Mouse (Mus musculus) stomach, embryonic 14.5 days (tissue): Measurements from ENCODE around the gene Anxa3. TPM values are rescaled to one million over a fixed set of nuclear protein-coding genes. Genes with fewer than 3 reads are reported as not detected.

Source experiments
- ATAC-seq: fragments of 200-750 bp; cut with Nextera tagmentation; 2 replicates; pipeline ENCODE4 v1.8.0; 2017; ENCODE audit warnings: low read depth, moderate TSS enrichment; ENCODE audit not compliant: insufficient number of reproducible peaks, insufficient read depth, low FRiP score
- H3K27ac ChIP-seq: fragments of 300-500 bp; sonication (generic); 2 replicates; pipeline ENCODE4 v1.5.1; 2014; ENCODE audit warnings: mild to moderate bottlenecking, low read length, moderate library complexity, mixed read lengths
- H3K27me3 ChIP-seq: fragments of 300-500 bp; sonication (generic); 2 replicates; pipeline ENCODE4 v1.6.1; 2014; ENCODE audit warnings: low read length, control low read depth, mixed read lengths; ENCODE audit not compliant: control insufficient read depth, insufficient read depth
- H3K36me3 ChIP-seq: fragments of 300-500 bp; sonication (generic); 2 replicates; pipeline ENCODE4 v1.6.1; 2014; ENCODE audit warnings: mild to moderate bottlenecking, control low read depth, low read length, moderate library complexity, mixed read lengths; ENCODE audit not compliant: control insufficient read depth, insufficient read depth
- H3K4me1 ChIP-seq: fragments of 300-500 bp; sonication (generic); 2 replicates; pipeline ENCODE4 v1.6.1; 2014; ENCODE audit warnings: low read length, control low read depth, mixed read lengths; ENCODE audit not compliant: control insufficient read depth, insufficient read depth
- H3K4me2 ChIP-seq: fragments of 300-500 bp; sonication (generic); replicated peaks from 2 replicates; pipeline ENCODE4 v1.6.1; 2014; ENCODE audit warnings: low read depth, low read length, control low read depth
- H3K4me3 ChIP-seq: fragments of 300-500 bp; sonication (generic); 2 replicates; pipeline ENCODE4 v1.5.1; 2014; ENCODE audit warnings: low read depth, low read length, control low read depth
- H3K9ac ChIP-seq: fragments of 300-500 bp; sonication (generic); replicated peaks from 2 replicates; pipeline ENCODE4 v1.6.1; 2014; ENCODE audit warnings: low read depth, mild to moderate bottlenecking, control low read depth, low read length, moderate library complexity, mixed read lengths
- H3K9me3 ChIP-seq: fragments of 300-500 bp; sonication (generic); 2 replicates; pipeline ENCODE4 v1.6.1; 2016; ENCODE audit warnings: low read depth, low read length, control low read depth; ENCODE audit not compliant: control insufficient read depth
- WGBS: fragments of 180-500 bp; shearing (Covaris S2); extraction: QIAGEN DNeasy Blood & Tissue Kit; methylation state at CpG from one replicate; pipeline ENCODE4 v1.1.7; 2014; 5-methylcytosine and 5-hydroxymethylcytosine counted together
- polyA plus RNA-seq: library from polyadenylated mRNA; unstranded; fragments of >200 nt; fragmentation: Nextera tagmentation; extraction: Ambion mirVana; gene quantifications from 2 replicates; pipeline ENCODE4 v1.2.1, GENCODE M21; 2014

The Anxa3 gene
- polyA plus RNA-seq, 1 experiment from 2014 or later: 48.4 TPM

DNA sequence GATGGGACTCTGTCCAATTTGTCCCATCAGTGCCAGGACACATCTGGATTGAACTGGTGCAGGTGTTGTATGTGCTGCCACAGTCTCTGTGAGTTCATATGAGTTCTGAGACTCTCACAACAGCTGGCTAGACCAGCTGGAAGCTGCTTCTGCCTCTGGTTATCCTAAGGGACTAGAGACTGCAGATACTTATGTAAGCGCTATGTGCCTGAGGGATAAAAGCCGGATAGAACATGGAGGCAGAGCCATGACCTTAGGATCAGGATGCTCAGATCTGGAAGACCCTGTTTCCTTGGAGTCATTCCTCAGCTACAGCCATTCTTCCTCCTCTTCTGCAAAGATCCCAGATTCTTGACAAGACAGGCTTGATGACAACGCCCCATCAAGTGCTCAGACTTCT is 60.3 kb downstream of the Anxa3 start:
- Histone ChIP-seq H3K4me1 (no peaks in the 10 kb centered on the region), H3K27ac (no peak overlapping the region), H3K27me3 (no peaks in the 10 kb centered on the region), H3K9ac (no peak overlapping the region), H3K4me2 (no peak overlapping the region), H3K9me3 (no peaks in the 10 kb centered on the region), H3K4me3 (no peak overlapping the region), H3K36me3 (no peaks in the 10 kb centered on the region)
- 80% methylated on average over 3 of the region's 3 CpGs for WGBS
- ATAC-seq: no peak

DNA sequence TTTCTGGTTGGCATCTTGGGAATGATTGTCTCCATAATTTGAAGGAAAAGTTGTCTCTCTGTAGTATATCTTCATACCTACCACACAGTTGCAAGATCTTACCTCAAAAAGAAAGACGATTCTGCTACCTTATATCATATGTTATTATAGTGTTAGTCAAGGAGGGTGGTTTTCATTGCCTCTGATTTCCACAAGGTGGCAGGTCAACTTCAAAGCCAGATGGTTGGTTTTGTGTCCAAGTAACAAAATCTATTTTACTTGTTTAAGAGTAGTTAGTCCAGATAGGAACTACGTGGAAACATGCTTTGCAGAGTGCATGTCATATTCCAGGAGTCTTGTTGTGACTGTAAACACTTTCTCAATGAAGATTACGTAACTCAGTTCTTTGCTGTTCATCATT is 61.2 kb downstream of the Anxa3 start:
- no peaks in the 10 kb centered on the region for H3K9me3 ChIP-seq
- 71% methylated on average over 3 of the region's 3 CpGs for WGBS
- no peaks in the 10 kb centered on the region for H3K4me1 ChIP-seq
- H3K4me3 ChIP-seq: no peak overlapping the region
- H3K9ac ChIP-seq: no peak overlapping the region
- no peak for ATAC-seq
- no peaks in the 10 kb centered on the region for H3K36me3 ChIP-seq
- no peak overlapping the region for H3K4me2 ChIP-seq
- no peak overlapping the region for H3K27ac ChIP-seq
- H3K27me3 ChIP-seq: no peaks in the 10 kb centered on the region

DNA sequence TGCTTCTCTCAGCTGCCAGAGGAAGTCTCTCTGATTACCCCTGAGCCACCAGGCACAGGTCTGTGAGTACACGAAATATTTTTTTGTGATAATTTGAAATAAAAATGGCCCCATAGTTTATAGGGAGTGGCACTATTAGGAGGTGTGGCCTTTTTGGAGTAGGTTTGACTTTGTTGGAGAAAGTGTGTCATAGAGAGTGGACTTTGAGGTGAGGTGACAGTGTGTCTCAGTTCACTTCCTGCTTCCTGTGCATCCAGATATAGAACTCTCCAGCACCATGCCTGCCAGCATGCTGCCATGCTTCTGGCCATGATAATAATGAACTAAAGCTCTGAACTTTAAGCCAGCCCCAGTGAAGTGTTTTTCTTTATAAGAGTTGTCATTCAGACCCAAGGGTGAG is 66.8 kb downstream of the Anxa3 start:
- Histone ChIP-seq H3K27me3 (no peaks in the 10 kb centered on the region), H3K4me3 (no peak overlapping the region), H3K4me2 (no peak overlapping the region), H3K4me1 (no peaks in the 10 kb centered on the region), H3K27ac (no peak overlapping the region), H3K36me3 (no peaks in the 10 kb centered on the region), H3K9ac (no peak overlapping the region), H3K9me3 (no peaks in the 10 kb centered on the region)
- 71% methylated on average over 1 of the region's 1 CpGs for WGBS
- ATAC-seq: no peak

DNA sequence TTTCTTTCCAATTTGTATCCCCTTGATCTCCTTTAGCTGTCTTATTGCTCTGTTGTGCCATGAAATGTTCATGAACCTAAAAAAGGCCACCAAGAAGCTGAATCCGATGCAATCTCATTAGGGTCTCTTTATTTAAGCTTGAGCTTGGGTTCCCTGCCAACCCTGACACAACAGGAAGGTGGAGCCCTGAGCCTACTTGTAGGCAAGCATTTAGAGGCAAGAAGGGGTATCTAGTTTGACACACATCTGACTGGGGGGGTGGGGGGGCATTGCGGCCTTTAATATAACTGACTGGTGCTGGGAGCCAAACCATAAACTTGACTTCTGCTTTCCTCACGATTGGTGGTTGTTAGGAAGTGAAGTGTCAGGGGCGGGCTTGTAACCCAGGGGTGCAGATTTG is 74.0 kb downstream of the Anxa3 start:
- no peak for ATAC-seq
- Histone ChIP-seq H3K27ac (no peak overlapping the region), H3K4me3 (no peak overlapping the region), H3K4me2 (no peak overlapping the region), H3K36me3 (no peaks in the 10 kb centered on the region), H3K9ac (no peak overlapping the region), H3K27me3 (no peaks in the 10 kb centered on the region), H3K9me3 (no peaks in the 10 kb centered on the region), H3K4me1 (no peaks in the 10 kb centered on the region)
- WGBS: 87% methylated on average over 4 of the region's 4 CpGs

GRCm38 (mm10) chr5:96868893-96869292 is 75.8 kb downstream of the Anxa3 start:
- ATAC-seq: no peak
- 56% methylated on average over 6 of the region's 6 CpGs for WGBS
- H3K4me2 ChIP-seq: no peak overlapping the region

GRCm38 (mm10) chr5:96870996-96871395 is 77.9 kb downstream of the Anxa3 start:
- Histone ChIP-seq H3K9ac (no peak overlapping the region), H3K36me3 (no peaks in the 10 kb centered on the region), H3K9me3 (no peaks in the 10 kb centered on the region), H3K27ac (no peak overlapping the region), H3K4me1 (no peaks in the 10 kb centered on the region), H3K4me3 (no peak overlapping the region), H3K4me2 (no peak overlapping the region), H3K27me3 (no peaks in the 10 kb centered on the region)
- 76% methylated on average over 12 of the region's 12 CpGs for WGBS
- ATAC-seq: no peak

More at GRCm38 (mm10) chr5:96868893-96869292, 75.8 kb downstream of the Anxa3 start:
- no peak overlapping the region for H3K9ac ChIP-seq
- H3K9me3 ChIP-seq: no peaks in the 10 kb centered on the region
- no peaks in the 10 kb centered on the region for H3K4me1 ChIP-seq
- no peaks in the 10 kb centered on the region for H3K36me3 ChIP-seq
- no peaks in the 10 kb centered on the region for H3K27me3 ChIP-seq
- H3K27ac ChIP-seq: no peak overlapping the region
- no peak overlapping the region for H3K4me3 ChIP-seq

- H3K27me3 ChIP-seq: no peaks in the 10 kb centered on the region
- no peak for ATAC-seq
- 0 out of 2 replicates have a peak, but pooled peaks cover 3% of the 10 kb centered on the region for H3K4me1 ChIP-seq
- H3K9me3 ChIP-seq: no peaks in the 10 kb centered on the region
- no peak overlapping the region for H3K27ac ChIP-seq
- H3K36me3 ChIP-seq: no peaks in the 10 kb centered on the region
- WGBS: 92% methylated on average over 1 of the region's 1 CpGs
- H3K4me2 ChIP-seq: no peak overlapping the region
- H3K4me3 ChIP-seq: no peak overlapping the region
- H3K9ac ChIP-seq: no peak overlapping the region
These were observed 85.0 kb downstream of the Anxa3 start for GRCm38 (mm10) chr5:96878178-96878577.

DNA sequence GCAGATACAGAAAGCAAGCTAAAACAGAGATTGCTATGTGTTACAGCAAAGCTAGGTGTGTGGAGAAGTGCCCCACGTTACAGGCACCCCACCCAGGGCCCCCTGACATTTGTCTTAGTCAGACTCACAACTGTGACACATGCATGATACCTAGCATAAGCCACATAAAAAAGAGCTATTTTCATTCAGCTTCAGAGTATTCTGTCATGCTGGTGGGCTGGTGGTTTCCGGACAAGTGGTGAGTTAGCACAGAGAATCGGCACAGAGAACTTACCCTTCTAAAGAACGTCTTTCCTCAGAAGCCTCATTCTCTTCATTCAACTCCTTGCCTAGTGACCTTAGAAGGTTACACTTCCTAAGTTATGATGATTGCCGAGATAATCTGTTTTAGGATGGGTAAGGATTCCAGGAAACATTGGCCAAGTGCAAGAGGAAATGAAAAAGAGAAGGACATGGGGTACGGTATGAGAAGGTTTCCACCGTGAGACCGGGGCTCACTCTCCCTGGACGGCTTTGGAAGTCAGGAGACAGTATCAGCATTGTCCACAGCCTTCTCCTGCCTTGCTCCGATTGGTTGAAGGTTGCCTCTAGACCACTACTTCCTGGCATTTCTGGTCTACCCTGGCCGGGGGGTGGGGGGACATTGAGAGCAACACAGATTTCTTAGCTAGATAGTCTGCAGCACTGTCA is 85.9 kb downstream of the Anxa3 start:
- Histone ChIP-seq H3K27ac (no peak overlapping the region), H3K9me3 (no peaks in the 10 kb centered on the region), H3K4me1 (0 out of 2 replicates have a peak, but pooled peaks cover 3% of the 10 kb centered on the region), H3K4me2 (no peak overlapping the region), H3K36me3 (no peaks in the 10 kb centered on the region), H3K27me3 (no peaks in the 10 kb centered on the region), H3K4me3 (no peak overlapping the region), H3K9ac (no peak overlapping the region)
- no peak for ATAC-seq
- 92% methylated on average over 11 of the region's 11 CpGs for WGBS

GRCm38 (mm10) chr5:96880231-96880630 is 87.1 kb downstream of the Anxa3 start:
- no peak for ATAC-seq

More at GRCm38 (mm10) chr5:96880231-96880630, 87.1 kb downstream of the Anxa3 start:
- H3K9ac ChIP-seq: no peak overlapping the region
- H3K9me3 ChIP-seq: no peaks in the 10 kb centered on the region
- H3K27ac ChIP-seq: no peak overlapping the region
- no peak overlapping the region for H3K4me3 ChIP-seq
- H3K4me2 ChIP-seq: no peak overlapping the region
- H3K36me3 ChIP-seq: no peaks in the 10 kb centered on the region
- 0 out of 2 replicates have a peak, but pooled peaks cover 3% of the 10 kb centered on the region for H3K4me1 ChIP-seq
- WGBS: 75% methylated on average over 5 of the region's 5 CpGs
- H3K27me3 ChIP-seq: no peaks in the 10 kb centered on the region
